Mouse (Mus musculus): ENCODE results near the gene Utrn. TPM values are rescaled to one million over a fixed set of nuclear protein-coding genes. Genes with fewer than 3 reads are reported as not detected.

Gene Utrn
- total and polyA plus RNA-seq, 3 experiments, result 0.31 to 1.1 (median 0.67) TPM

DNA sequence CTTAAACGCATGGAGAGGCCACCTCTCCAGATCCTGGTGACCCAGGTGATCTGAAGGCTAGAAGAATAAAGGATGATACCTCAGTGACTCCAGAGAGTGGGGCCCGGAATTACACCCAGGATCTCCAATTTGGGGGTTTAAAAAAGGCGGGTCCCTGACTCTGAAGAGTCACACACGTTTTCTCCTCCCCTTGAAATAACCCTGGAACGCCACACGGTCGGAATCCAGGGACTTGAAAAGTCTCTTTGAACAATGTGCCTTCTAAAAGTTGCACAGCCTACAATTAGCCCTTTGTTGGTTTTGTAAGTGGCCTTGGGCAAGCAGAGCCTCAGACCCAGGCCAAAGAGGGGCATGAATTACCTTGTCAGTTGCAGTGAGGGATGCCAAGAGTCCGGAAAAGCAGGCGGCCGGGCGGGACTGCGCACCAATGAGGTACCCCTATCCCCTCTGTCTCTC is 1.4 kb downstream of the Utrn start:
- Histone ChIP-seq H3K27ac (ENCODE audit: insufficient read depth, low read depth) (no peak overlapping the region), H3K79me2 (replicated peaks; ENCODE audit: control insufficient read depth, extremely low read depth, insufficient read depth, poor library complexity, severe bottlenecking) (no peaks in the 10 kb centered on the region), H3K27me3 (replicated peaks) (peaks cover 34% of the 10 kb centered on the region), H3K36me3 (replicated peaks in 1 of 2; ENCODE audit: control insufficient read depth in 1 of 2, insufficient read depth in 1 of 2, low read length in 1 of 2) (no peaks in the 10 kb centered on the region), H3K9ac (ENCODE audit: insufficient read depth, low read depth) (no peak overlapping the region), H3K4me1 (ENCODE audit: control insufficient read depth in 1 of 2, insufficient read depth in 2 of 2) (peaks cover 6 to 21% of the 10 kb centered on the region in 2 experiments; a peak in 2 of 4 replicates), H3K4me3 (replicated peaks in 1 of 3; ENCODE audit: low read depth in 2 of 3, low read length in 2 of 3, poor library complexity in 1 of 3) (peak overlapping the region; percentile 34 to 66 (median 57)), H3K9me3 (replicated peaks; ENCODE audit: low read length) (no peaks in the 10 kb centered on the region), H3K4me2 (ENCODE audit: insufficient read depth, low read depth, poor library complexity, severe bottlenecking) (peak overlapping the region; percentile 79)
- in situ Hi-C loops (cut with MboI; ENCODE audit: low pct_ligation_motif_present, low pct_unique_long_range_greater_than_20kb, low sequenced_read_pairs), result no loop called here
- dilution Hi-C loops (cut with MboI; ENCODE audit: extremely low pct_ligation_motif_present, extremely low pct_unique_long_range_greater_than_20kb, low sequenced_read_pairs), result no loop called here
- no peak for TF ChIP-seq RCOR1 (conservative IDR thresholded peaks at IDR 0.05; ENCODE audit: low read depth, low read length)
- no peak for TF ChIP-seq NRF1 (IDR thresholded peaks at IDR 0.05; ENCODE audit: low read depth, low read length)
- no peak for TF ChIP-seq JUND (conservative IDR thresholded peaks at IDR 0.05; ENCODE audit: low read depth, low read length)
- TF ChIP-seq MXI1 (IDR thresholded peaks at IDR 0.05; ENCODE audit: low read depth, low read length), result no peak; the same call in 1 of the 2 replicates
- TF ChIP-seq PAX5 (IDR thresholded peaks at IDR 0.05; ENCODE audit: low read length), result no peak
- TF ChIP-seq ZNF384 (IDR thresholded peaks at IDR 0.05; ENCODE audit: low read depth, low read length), result no peak
- no peak for TF ChIP-seq HCFC1 (IDR thresholded peaks at IDR 0.05; ENCODE audit: low read depth, low read length)
- TF ChIP-seq MAZ (IDR thresholded peaks at IDR 0.05; ENCODE audit: low read depth, low read length), result no peak
- TF ChIP-seq UBTF (IDR thresholded peaks at IDR 0.05; ENCODE audit: low read depth, low read length), result no peak
- no peak for TF ChIP-seq USF1 (IDR thresholded peaks at IDR 0.05; ENCODE audit: low read depth, low read length)
- TF ChIP-seq CHD1 (IDR thresholded peaks at IDR 0.05; ENCODE audit: low read depth, low read length), result no peak
- TF ChIP-seq POLR2AphosphoS2 (IDR thresholded peaks at IDR 0.05; ENCODE audit: low read depth, low read length), result no peak
- no peak for TF ChIP-seq RAD21 (IDR thresholded peaks at IDR 0.05; ENCODE audit: low read depth, low read length)
- TF ChIP-seq ZC3H11A (IDR thresholded peaks at IDR 0.05; ENCODE audit: low read depth, low read length), result no peak
- TF ChIP-seq POLR2A (IDR thresholded peaks at IDR 0.05; ENCODE audit: low read depth, low read length), result no peak
- no peak for TF ChIP-seq MAX (IDR thresholded peaks at IDR 0.05; ENCODE audit: low read length)
- TF ChIP-seq CHD2 (IDR thresholded peaks at IDR 0.05; ENCODE audit: low read length), result no peak
- TF ChIP-seq TBP (conservative IDR thresholded peaks at IDR 0.05; ENCODE audit: low read depth, low read length), result no peak
- no peak for TF ChIP-seq NELFE (IDR thresholded peaks at IDR 0.05; ENCODE audit: low read depth, low read length)
- no peak for DNase-seq (ENCODE audit: extremely low read depth)

DNA sequence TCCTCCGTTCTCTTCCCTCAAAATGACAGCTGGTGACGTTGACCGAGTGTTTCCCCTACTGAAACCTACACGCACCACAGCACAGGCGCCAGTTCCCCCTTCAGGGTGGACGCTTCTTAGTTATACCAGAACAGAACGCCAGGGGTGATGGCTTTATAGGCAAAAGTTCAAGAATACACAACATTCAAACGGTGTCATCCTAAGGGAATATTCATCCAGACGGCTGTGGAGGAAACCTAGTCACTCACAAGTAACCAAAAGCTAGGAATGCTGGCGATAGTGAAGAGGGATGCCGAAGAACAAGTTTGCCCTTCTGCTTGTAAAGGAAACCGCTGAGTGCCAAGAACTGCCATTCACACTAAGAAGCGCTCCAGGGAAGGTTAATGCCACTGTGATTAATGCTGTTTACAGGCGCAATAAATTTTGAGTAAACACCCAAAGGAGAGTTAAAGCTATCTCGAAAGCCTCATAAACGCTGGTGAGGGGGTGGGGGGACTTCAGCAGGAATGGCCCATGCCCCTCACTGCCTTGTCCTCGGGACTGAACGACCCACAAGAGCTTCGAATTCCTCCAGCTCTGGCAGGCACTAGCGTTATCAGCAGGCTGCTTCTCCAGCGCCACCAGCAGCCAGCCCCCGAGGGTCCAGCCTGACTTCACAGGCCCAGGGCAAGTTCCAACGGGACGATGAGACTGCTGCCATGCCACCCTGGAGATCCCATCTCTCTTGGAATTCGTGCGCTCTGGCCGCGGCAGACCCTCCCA is 2.0 kb downstream of the Utrn start:
- Histone ChIP-seq H3K36me3 (replicated peaks in 1 of 2; ENCODE audit: control insufficient read depth in 1 of 2, insufficient read depth in 1 of 2, low read length in 1 of 2) (no peaks in the 10 kb centered on the region), H3K9me3 (replicated peaks; ENCODE audit: low read length) (no peaks in the 10 kb centered on the region), H3K4me2 (ENCODE audit: insufficient read depth, low read depth, poor library complexity, severe bottlenecking) (peak overlapping the region; percentile 79), H3K4me1 (ENCODE audit: control insufficient read depth in 1 of 2, insufficient read depth in 2 of 2) (peaks cover 6 to 21% of the 10 kb centered on the region in 2 experiments; a peak in 2 of 4 replicates), H3K27me3 (replicated peaks) (peaks cover 32% of the 10 kb centered on the region), H3K9ac (ENCODE audit: insufficient read depth, low read depth) (no peak overlapping the region), H3K79me2 (replicated peaks; ENCODE audit: control insufficient read depth, extremely low read depth, insufficient read depth, poor library complexity, severe bottlenecking) (no peaks in the 10 kb centered on the region), H3K4me3 (replicated peaks in 1 of 3; ENCODE audit: low read depth in 2 of 3, low read length in 2 of 3, poor library complexity in 1 of 3) (peak overlapping the region in 2 of 3 experiments; percentile 13 to 66), H3K27ac (ENCODE audit: insufficient read depth, low read depth) (no peak overlapping the region)
- TF ChIP-seq CTCF (conservative IDR thresholded peaks at IDR 0.05 in 1 of 2, IDR thresholded peaks at IDR 0.05 in 1 of 2; ENCODE audit: low read depth in 2 of 2, low read length in 2 of 2) (peak in 1 of 2 experiments; percentile 51; a peak in 2 of 4 replicates), RAD21 (IDR thresholded peaks at IDR 0.05; ENCODE audit: low read depth, low read length) (peak; percentile 8), POLR2A (IDR thresholded peaks at IDR 0.05; ENCODE audit: low read depth, low read length) (no peak), MAFK (IDR thresholded peaks at IDR 0.05; ENCODE audit: insufficient replicate concordance, low read length) (no peak), ZKSCAN1 (IDR thresholded peaks at IDR 0.05; ENCODE audit: borderline replicate concordance, low read depth, low read length) (no peak), IRF4 (IDR thresholded peaks at IDR 0.05; ENCODE audit: low read depth, low read length) (peak; percentile 81), ETS1 (conservative IDR thresholded peaks at IDR 0.05; ENCODE audit: low read depth, low read length) (peak; percentile 60), SIN3A (IDR thresholded peaks at IDR 0.05; ENCODE audit: low read length) (no peak), ZC3H11A (IDR thresholded peaks at IDR 0.05; ENCODE audit: low read depth, low read length) (no peak), E2F4 (IDR thresholded peaks at IDR 0.05; ENCODE audit: insufficient replicate concordance, low read depth, low read length) (no peak), TBP (conservative IDR thresholded peaks at IDR 0.05; ENCODE audit: low read depth, low read length) (no peak), TCF12 (IDR thresholded peaks at IDR 0.05; ENCODE audit: low read depth, low read length) (peak; percentile 50; the same call in 1 of the 2 replicates), POLR2AphosphoS2 (IDR thresholded peaks at IDR 0.05; ENCODE audit: low read depth, low read length) (no peak), EP300 (IDR thresholded peaks at IDR 0.05; ENCODE audit: low read length) (peak; percentile 63), CHD1 (IDR thresholded peaks at IDR 0.05; ENCODE audit: low read depth, low read length) (no peak), SMC3 (IDR thresholded peaks at IDR 0.05; ENCODE audit: low read depth, low read length) (peak; percentile 15), MYC (IDR thresholded peaks at IDR 0.05; ENCODE audit: low read depth, low read length) (no peak), NELFE (IDR thresholded peaks at IDR 0.05; ENCODE audit: low read depth, low read length) (no peak), UBTF (IDR thresholded peaks at IDR 0.05; ENCODE audit: low read depth, low read length) (no peak), PAX5 (IDR thresholded peaks at IDR 0.05; ENCODE audit: low read length) (no peak), CHD2 (IDR thresholded peaks at IDR 0.05; ENCODE audit: low read length) (no peak), NRF1 (IDR thresholded peaks at IDR 0.05; ENCODE audit: low read depth, low read length) (peak; percentile 37; the same call in 1 of the 2 replicates)
- peak; percentile 76 for DNase-seq (ENCODE audit: extremely low read depth)
- dilution Hi-C loops (cut with MboI; ENCODE audit: extremely low pct_ligation_motif_present, extremely low pct_unique_long_range_greater_than_20kb, low sequenced_read_pairs), result no loop called here
- in situ Hi-C loops (cut with MboI; ENCODE audit: low pct_ligation_motif_present, low pct_unique_long_range_greater_than_20kb, low sequenced_read_pairs), result no loop called here
